Mouse (Mus musculus) spleen, postnatal 14 days (tissue): ENCODE measurements around the gene Trak1.

Experiments used
- DNase-seq, 2 experiments: peaks; one replicate each; pipeline ENCODE4 v3.0.0; 2021 to 2022; ENCODE audit warnings: low spot score in 2 of 2

Gene Trak1

DNA sequence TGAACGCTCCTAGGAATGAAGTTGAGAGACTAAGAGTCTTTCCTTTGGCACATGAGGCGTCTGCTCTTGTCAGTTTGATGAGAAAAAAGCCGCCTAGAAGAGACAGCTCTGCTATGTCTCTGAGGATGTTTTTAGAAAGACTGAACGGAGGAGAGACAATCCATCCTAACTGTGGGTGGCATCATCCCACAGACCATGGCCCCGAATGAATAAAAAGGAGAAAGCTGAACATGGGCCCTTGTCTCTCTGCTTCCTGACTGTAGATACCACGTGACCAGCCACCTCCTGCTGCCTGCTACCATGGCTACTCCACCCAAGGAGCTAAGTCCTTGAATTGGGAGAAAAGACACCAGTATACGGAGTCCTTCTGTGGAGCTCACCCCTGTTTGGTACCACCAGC lies 189.9 kb downstream of the Trak1 start:
- no peak for DNase-seq

DNA sequence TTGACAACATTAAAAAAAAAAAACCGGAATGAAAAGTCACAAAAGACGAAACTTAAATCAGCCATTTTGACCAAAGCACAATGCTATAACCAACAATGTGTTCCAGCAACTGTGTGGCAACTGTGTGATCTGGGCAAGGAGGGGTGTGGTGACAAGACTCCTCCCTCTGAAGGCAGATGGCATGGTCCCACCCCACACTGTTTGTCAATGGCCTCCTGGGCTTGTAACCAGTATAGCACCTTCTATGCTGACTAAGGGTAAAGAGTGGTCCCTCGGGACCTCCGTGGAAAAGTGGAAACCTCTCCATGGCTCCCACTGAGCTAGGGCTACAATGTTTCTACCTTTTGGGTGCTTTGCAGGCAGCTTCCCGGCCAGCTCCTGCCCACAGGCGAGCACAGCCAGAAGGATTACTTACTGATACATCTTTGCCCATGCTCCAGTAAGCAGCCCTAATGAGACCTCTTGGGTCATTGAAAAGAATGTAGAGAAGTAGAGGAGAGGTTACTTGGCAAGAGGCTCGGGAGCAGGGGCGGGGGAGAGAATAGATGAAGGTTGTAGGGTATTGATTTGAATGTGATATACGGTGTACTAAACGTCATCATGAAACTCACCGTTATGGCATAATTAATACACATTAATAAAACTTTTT lies 194.4 kb downstream of the Trak1 start:
- DNase-seq, result no peak

DNA sequence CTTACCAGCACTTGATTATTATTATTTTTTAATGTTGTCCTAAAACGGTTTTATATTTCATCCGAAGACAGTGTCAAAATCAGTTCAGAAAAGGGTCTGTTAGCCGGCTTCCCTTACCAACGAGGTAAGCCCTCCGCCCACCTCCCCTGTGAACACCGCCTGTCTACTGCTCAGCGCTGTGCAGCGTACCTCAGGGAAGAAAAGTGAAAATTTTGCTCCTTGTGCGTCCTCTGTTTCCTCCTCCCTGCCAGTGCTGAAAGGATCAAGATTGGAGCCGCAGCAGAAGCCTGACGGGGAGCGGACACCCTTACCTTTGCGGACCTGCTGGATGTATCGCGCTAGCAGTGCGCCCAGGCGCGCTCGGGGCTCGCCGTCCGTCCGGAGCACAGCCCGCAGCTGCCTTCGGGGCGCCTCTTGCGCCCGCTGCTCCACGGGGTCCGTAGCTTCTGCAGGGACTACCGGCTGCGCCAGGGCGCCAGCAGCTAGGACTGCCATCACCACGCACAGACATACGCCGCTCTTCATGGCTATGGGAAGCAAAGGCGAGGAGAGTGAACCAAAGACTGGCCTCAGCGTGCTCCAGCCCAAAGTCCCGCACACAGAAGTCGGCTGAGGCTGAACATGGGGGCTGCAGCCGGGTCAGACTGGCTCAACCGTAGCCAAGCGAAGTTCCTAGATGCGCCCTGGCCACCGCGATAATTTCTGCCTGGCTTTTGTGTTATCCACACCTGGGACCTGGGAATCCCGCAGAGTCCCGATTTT lies 196.9 kb downstream of the Trak1 start:
- DNase-seq, result no peak

DNA sequence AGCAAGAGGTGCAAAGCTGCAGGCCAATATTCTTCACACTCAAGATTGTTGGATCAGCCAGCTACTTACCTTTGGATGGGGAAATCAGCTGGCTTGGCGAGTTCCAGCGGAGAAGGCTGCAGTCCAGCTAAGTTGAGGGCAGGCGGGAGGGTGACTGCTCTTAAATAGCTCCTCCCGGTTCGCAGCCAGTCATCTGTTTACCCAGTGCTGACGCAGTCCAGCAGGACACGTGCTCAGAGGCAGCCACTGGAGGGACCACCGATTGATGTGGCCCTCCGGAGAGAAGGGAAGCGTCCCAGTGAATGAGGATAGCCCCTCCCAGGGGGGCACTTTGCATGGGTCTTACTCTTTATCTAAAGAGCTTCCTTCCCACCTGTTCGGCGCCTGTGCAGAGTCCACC lies 198.2 kb downstream of the Trak1 start, which contains the start of gene Cck:
Gene Cck (minus strand): TSS at position 166 of the 400 bp plus-strand sequence.
- DNase-seq, result no peak

DNA sequence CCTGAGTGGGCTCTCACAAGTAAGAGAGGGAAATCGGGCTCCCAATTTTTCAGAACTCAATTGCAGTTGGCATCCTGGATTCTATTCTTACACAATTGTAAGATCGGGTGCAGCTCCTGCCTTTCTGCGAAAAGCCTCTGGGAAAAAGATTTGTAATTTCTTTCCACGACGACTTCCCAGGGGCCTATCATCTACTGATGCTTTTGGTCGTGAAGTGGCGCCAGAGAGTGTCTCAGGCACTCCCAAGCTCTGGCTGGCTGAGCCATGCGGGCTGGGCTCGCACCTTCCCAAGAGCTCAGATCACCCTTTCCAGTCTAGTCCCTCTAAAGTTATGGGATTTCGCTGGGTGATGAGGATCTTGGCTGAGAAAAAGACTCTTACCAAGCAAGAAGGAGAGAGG lies 198.8 kb downstream of the Trak1 start:
- no peak for DNase-seq

DNA sequence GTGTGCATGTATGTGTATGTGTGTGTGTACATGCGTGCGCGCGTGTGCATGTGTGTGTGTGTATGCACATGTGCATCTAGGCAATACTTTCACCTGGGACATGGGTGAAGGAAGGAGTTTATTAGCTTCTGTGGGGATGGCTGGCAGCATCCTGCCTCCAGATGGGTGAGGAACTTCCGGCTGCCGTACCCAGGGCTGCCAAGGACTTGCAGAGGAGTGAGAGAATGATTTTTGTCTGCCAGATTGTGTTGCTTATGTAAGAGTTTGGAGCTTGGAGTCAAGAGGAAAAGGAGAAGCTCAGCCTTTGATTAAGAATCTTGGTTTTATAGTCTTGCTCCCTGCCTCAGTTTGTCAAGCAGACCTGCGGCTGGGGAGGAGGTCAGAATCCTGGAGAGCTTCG lies 208.0 kb downstream of the Trak1 start:
- no peak for DNase-seq

DNA sequence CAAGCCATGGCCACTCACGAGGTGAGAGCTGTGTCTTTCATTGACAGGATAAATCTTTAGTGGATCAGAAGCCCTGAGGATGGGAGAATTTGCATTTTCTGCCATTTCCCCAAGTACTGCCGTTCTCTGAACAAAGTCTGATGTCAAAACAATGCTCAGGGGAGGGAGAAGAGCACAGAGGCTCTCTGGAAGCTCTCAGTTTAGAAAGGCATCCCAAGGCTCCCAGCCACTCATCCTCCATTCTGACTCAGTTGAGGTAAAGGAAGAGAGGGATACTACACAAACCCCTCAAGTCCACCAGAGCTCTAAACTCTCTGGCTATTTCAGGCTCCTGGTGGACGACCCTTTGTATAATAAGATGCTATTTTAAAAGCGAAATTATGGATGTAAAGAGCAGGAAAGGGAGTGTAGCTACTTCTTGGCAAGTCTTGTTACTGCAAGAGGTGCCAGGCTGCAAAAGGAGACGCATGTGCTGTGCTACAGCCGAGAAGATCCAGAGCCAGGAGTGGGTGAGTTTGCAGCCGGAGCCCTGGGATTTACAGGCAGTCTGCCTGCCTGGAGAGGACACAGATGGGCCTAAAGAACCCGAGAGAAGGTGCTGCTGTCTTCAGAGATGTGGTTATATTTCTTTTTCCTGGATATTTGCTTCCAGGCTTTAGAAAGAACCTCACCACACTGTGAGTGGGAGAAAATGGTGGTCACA lies 209.3 kb downstream of the Trak1 start:
- no peak for DNase-seq

DNA sequence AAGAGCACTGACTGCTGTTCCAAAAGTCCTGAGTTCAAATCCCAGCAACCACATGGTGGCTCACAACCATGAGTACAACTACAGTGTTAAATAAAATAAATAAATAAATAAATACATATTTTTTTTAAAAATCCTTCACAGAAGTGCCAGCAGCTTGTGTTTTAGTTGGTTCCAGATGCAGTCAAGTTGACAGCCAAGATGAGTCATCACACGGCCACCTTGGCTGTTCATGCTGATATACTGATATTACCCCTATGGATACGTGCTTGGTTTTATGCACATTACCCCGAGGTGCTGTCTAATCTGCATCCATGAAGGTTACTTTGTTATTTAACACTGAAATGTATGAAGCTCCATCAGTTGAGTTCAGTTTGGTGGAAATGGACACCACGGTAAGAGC lies 214.6 kb downstream of the Trak1 start:
- DNase-seq, result no peak

DNA sequence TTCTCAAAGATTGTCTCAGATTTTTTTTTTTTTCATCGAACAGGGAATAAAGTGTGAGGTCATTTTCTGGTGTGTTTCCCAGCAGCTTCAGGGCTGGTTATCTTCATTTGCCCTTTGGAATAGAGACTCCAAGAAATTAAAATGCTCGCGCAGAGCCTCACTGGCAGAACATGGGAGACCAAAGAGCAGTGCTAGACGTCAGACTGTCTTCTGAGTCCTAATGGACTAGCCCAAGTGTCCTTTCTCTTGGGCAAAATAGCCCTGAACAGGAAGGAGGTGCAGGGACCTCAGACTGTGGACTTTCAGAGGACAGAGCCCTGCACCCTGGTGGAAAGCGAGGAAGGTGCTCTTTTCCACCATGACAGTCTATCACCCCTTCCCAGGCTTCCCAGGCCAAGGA lies 217.2 kb downstream of the Trak1 start:
- no peak for DNase-seq

DNA sequence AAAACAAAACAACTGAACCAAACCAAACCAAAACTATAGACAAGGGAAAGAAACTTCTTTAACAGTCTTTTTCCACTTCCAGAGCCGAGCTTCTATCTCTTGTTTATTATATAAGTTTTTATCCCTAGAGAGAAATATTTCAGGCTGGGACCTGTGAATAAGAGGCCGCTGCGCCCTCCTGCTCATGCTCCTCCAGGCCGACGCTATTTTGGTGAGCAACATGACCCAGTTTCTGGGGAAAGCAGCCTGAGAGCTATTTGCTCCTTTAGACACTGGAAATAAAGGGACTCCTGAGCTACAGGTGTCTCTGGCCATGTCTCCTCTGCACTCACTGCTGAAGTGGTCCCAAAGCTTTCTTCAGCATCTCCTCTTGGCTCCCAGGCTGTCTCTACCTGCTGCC lies 222.7 kb downstream of the Trak1 start:
- no peak for DNase-seq
